Comparison of ENCODE assay signal across 11 mouse cellular contexts in genomic region chr3:101349542-101350307, GRCm38 (mm10). TPM values are rescaled to one million over a fixed set of nuclear protein-coding genes. Genes with fewer than 3 reads are reported as not detected.
DNase-seq lines count a peak whose midpoint lies in the region; ATAC-seq and TF ChIP-seq lines count a peak whose summit lies in the region.
"Had no signal": no experiment of that assay in that cellular context is flagged by ENCODE, and none has a peak within 500 bp of the region (broad histone marks: within the 10 kb centered on the region; RNA-seq: fewer than 3 reads in every experiment).

No protein-coding gene starts in this region.

- no peaks in the 10 kb centered on the region for H3K36me3 ChIP-seq in embryonic facial prominence, embryonic 13.5 days
- no peaks in the 10 kb centered on the region for H3K36me3 ChIP-seq in limb, embryonic 12.5 days
- no peaks in the 10 kb centered on the region for H3K36me3 ChIP-seq in neural tube, embryonic 13.5 days

- H3K27me3 ChIP-seq in embryonic facial prominence, embryonic 13.5 days: no peaks in the 10 kb centered on the region
- no peaks in the 10 kb centered on the region for H3K27me3 ChIP-seq in limb, embryonic 12.5 days
- no peaks in the 10 kb centered on the region for H3K27me3 ChIP-seq in neural tube, embryonic 13.5 days

- WGBS in embryonic facial prominence, embryonic 13.5 days: 19% methylated on average over 6 of the region's 6 CpGs
- 19% methylated on average over 6 of the region's 6 CpGs for WGBS in limb, embryonic 12.5 days
- 25% methylated on average over 6 of the region's 6 CpGs for WGBS in neural tube, embryonic 13.5 days

- TF ChIP-seq CTCF in layer of hippocampus, adult 2 months (conservative IDR thresholded peaks at IDR 0.05): no peak

- peak overlapping the region; percentile 46; the same call in 1 of the 2 replicates for H3K27ac ChIP-seq in layer of hippocampus, adult 2 months
- peak overlapping the region; percentile 44 for H3K27ac ChIP-seq in embryonic facial prominence, embryonic 13.5 days
- H3K27ac ChIP-seq in limb, embryonic 12.5 days: peak overlapping the region; percentile 76
- H3K27ac ChIP-seq in neural tube, embryonic 13.5 days (replicated peaks): peak overlapping the region; percentile 89
- H3K27ac ChIP-seq: left cerebral cortex, adult 2 months had no signal

- peaks cover 42% of the 10 kb centered on the region for H3K4me1 ChIP-seq in embryonic facial prominence, embryonic 13.5 days
- peaks cover 43% of the 10 kb centered on the region for H3K4me1 ChIP-seq in limb, embryonic 12.5 days (replicated peaks)
- peaks cover 41% of the 10 kb centered on the region for H3K4me1 ChIP-seq in neural tube, embryonic 13.5 days (replicated peaks)

- ATAC-seq in embryonic facial prominence, embryonic 13.5 days (ENCODE audit: insufficient number of reproducible peaks, insufficient read depth, low FRiP score, low TSS enrichment, low read depth): 0 out of 2 replicates have a peak, but pooled peaks have one; percentile 50
- ATAC-seq in limb, embryonic 12.5 days (ENCODE audit: insufficient number of reproducible peaks, insufficient read depth, low FRiP score, low TSS enrichment, low read depth): peak; percentile 85
- peak; percentile 91 for ATAC-seq in neural tube, embryonic 13.5 days (ENCODE audit: low read depth)

- H3K9ac ChIP-seq in embryonic facial prominence, embryonic 13.5 days: no peak overlapping the region
- no peak overlapping the region for H3K9ac ChIP-seq in limb, embryonic 12.5 days (replicated peaks)
- H3K9ac ChIP-seq in neural tube, embryonic 13.5 days: no peak overlapping the region

- peak in 1 of 2 experiments; percentile 46 for DNase-seq in layer of hippocampus, adult 2 months (ENCODE audit: low spot score in 2 of 2)
- DNase-seq in layer of hippocampus, postnatal 36 days: no peak
- DNase-seq in heart, adult 8-10 months (ENCODE audit: low spot score): no peak
- no peak for DNase-seq in cerebellum, adult 8-10 months
- DNase-seq in spleen, postnatal 36 days (ENCODE audit: low spot score in 2 of 2): no peak
- DNase-seq: adrenal gland, postnatal 36 days; heart, postnatal 14 days had no signal

- no peaks in the 10 kb centered on the region for H3K9me3 ChIP-seq in embryonic facial prominence, embryonic 13.5 days
- H3K9me3 ChIP-seq in limb, embryonic 12.5 days: peaks cover 7% of the 10 kb centered on the region; the same call in 1 of the 2 replicates
- H3K9me3 ChIP-seq in neural tube, embryonic 13.5 days: no peaks in the 10 kb centered on the region

- no peak overlapping the region for H3K4me2 ChIP-seq in embryonic facial prominence, embryonic 13.5 days
- H3K4me2 ChIP-seq in limb, embryonic 12.5 days: peak overlapping the region; percentile 38
- H3K4me2 ChIP-seq in neural tube, embryonic 13.5 days: no peak overlapping the region

- no peak overlapping the region for H3K4me3 ChIP-seq in layer of hippocampus, adult 2 months
- no peak overlapping the region for H3K4me3 ChIP-seq in embryonic facial prominence, embryonic 13.5 days
- no peak overlapping the region for H3K4me3 ChIP-seq in limb, embryonic 12.5 days (replicated peaks)
- H3K4me3 ChIP-seq in neural tube, embryonic 13.5 days: no peak overlapping the region
- H3K4me3 ChIP-seq: left cerebral cortex, adult 2 months had no signal

RNA-seq across cellular contexts. Expression of gene Igsf3, which starts 27.2 kb away (rescaled TPM):
- 10 to 100 TPM; 19.4 to 20.6 TPM for total RNA-seq in layer of hippocampus, adult 2 months (2021)
- total RNA-seq in layer of hippocampus, postnatal 36 days (2021): 10 to 100 TPM; 17.0 to 20.6 TPM
- 95.5 and 104 TPM in 2 replicates for polyA plus RNA-seq in embryonic facial prominence, embryonic 13.5 days (2015; fragmentation: Nextera tagmentation; extraction: Ambion mirVana)
- 95.2 and 104 TPM in 2 replicates for polyA plus RNA-seq in limb, embryonic 12.5 days (2016; fragmentation: Nextera tagmentation; extraction: Ambion mirVana)
- 76.9 and 80.0 TPM in 2 replicates for polyA plus RNA-seq in neural tube, embryonic 13.5 days (2015; fragmentation: Nextera tagmentation; extraction: Ambion mirVana)
- 10 to 100 TPM; 10.1 to 12.3 (median 12.0) TPM for total RNA-seq in heart, adult 8-10 months (2022)
